Mouse (Mus musculus) kidney, adult 8-10 months (tissue): ENCODE measurements at regions not wholly inside any gene's neighbourhood (a gene's known extent, or its start where the extent isn't known, plus 50 kb on each side); places are given as distances from the start of the nearest gene placed in this dataset.

Experiments
- DNase-seq, 2 experiments: peaks; one replicate each; pipeline ENCODE4 v3.0.0; 2022

DNA sequence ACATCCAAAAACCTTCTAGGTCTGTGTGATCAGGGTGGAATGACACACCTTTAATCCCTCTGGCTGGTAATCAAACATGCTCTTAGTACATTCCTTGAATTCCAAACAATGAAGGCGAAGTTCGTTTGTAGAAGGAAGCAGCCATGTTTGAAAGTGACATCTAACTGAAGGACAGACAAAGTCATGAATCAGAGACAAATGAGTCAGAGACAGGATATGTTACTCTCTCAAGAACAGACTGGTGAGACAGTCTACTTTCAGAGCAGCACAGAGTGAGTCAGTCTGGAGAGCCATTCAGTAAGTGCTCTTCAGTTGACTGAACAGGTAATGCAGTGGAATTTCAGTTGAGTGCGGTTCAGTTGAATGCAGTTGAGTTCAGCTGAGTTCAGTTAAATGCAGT lies 150.4 kb downstream of the Cpe start:
- no peak for DNase-seq

DNA sequence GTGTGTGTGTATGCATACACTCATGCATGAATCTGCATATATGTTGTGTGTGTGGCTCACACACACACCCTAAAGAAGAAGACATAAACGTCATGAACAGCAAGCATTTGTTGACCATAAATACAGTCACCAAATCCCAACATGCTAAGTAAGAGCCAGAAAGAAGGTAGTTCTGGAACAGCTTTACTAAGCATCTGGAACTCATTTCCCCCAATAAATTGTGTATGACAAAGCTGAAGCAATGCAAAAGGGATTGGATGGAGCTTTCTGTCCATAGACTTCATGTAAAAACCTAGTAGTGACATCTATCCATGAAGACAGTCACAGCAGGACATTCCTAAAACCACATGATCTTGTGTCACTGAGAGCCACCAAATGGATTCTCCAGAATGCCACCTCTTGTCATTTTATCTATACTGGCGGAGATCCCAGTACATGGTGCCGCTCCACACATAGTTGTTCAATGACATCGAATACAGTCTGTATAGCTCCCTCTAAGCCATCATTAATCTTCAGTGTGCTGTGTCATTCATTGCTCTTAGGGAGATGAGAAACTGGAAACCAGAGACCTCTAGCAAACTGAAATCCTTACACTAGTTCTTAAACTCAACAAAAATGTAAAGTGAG lies 152.9 kb downstream of the Cpe start:
- DNase-seq = no peak

DNA sequence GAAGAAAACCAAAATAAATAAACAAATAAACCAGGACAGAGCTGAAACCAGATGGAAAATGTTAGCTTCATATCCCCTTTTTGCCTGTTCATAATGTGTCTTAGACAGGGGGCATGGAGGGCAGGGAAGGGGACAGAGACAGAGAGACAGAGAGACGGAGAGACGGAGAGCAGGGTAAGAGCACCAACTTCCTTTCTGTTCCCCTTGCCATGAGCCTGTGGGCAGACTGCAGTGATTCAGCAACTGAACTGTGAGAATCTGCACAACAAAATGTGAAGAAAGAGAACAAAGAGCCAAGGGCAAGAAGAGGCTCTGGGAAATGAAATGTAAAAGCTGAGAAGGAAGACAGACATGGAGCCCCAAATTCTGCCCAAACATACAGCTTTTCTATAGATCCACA lies 161.1 kb downstream of the Cpe start:
- no peak for DNase-seq

DNA sequence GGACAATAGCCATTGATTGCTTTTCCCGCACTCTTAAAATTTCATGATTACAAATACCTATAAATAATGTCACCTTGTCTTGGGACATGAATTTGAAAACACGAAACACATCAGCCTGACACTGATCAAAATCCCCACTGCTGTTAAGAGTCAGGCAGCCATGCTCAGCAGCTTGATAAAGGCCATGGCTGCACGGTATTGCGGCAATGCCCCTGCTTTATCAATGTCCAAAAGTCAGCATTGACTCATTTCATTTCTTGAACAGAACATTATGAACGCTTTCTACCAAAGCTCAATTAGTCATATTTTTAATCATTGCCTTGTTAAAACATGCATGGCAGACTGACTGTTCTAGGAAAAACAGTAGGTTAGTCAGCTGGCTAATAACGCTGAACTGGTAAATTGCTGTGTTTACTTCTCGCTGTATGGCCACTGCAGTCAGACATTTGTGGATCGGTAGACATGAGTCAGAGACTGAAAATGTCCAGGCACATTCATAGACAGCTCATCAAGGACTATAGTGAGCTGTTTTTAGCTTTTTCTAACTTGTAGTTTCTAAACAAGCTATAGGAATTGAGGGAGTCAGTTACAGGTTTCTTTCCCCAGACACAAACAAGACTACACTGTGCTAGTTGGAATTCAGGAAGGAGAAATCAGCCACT lies 170.3 kb downstream of the Cpe start:
- DNase-seq = no peak

DNA sequence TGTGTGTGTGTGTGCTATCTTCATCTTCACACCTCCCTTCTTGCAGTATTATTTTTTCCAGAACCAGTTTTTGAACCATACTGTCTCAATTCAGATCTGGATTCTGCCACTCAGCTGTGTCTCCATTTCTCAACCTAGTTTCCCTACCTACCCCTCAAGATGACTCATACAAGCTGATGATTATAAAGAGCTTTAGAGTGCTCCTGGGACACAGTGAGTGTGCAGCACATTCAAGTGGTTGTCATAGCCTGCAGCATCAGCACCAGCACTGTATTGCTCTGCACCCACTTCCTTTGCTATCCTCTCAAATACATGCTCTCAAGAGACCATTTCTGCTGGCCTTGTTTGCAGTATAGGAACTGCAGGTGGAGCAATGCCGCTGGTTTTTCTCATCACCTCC lies 173.2 kb downstream of the Cpe start:
- no peak for DNase-seq

DNA sequence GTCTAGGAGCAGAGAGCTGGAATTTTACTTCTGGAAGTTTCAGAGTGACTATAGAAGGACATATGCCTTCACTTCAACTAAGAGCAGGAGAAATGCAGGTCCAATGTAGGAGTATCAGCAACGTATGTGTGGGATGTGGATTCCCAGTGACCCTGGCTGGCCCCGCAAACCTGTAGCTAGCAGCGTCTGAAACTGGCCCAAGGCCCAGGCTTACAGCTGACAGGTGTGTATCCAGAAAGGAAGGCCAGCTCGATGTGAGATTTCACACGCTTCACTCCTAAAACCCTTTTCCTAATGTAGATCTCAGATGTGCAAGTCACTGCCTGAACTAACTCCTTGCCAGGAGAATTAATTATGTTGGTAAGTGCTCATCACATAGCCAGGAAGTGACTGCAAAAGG lies 176.9 kb downstream of the Cpe start:
- DNase-seq = no peak

DNA sequence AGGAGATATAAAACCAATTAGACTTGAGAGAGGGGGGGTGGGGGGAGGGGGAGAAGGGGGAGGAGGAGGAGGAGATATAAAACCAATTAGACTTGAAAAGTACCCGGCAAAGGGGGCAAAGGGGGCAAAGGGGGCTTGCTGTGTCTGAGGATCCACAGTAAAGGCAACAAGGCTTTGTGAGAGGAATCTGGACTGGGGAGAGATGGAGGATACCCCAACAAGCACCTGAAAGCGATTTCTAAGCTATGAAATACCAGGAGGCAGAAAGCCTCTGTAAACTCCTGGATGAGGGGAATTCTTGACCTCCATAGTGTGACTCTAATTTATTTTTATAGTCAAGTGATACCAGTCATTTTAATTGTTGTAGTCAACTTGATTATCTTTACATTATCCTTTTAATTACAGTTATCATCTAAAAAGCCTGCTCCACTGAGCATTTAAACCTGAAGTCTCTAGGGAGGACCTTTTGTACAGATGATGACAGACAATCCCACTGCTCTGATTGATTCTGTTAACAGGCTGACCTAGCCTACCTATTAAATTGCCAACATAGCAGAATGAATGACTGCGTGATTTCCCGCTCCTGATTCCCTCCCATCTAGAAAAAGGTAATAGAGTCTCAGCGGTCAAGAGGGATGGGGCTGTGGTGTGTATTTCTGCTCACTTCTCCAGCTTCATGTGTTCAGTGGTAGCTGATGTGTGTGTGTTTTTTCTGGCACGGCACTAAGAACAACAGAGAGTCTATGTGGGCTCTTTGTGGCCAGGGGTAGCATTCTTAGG lies 195.4 kb downstream of the Cpe start:
- DNase-seq = no peak

DNA sequence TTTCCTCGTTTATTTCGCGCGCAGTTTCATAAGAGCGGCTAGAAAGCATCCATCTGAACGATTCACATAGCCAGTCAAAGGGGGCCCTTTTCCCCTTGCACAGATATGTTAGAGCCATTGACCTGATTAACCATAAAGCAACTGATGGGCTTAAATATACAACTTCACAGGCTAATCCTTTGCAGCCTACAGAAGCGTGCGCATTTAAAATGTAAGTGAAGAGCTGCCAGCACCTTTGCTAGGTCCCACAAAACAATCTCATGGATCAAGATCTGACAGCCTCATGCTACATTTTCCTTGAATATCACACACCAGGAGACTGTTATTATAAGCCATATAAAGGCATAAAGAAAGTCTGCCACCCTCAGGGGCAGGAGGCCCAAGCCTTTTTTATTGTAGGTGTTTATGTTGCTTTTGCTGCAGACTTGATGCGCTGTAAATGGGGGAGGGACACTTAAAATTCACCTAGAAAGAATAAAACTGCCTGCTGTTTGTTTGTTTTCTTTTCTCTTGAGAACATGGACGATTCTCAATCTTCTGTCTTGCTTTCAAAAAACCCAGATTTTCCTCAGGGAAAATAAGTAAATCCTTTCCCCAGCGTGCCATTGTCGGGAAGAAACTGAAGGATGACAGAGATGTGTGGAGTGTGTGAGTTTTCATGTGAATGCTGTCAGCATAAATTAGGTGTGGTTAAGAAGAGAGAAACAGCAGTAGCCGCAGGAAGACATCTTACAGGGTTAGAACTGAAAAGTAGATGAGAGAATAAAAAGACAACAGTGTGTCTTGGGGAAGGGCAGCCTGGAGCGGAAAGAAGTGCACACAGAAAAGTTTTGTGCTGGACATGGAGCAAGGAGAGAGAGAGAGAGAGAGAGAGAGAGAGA lies 196.3 kb downstream of the Cpe start:
- DNase-seq = no peak

DNA sequence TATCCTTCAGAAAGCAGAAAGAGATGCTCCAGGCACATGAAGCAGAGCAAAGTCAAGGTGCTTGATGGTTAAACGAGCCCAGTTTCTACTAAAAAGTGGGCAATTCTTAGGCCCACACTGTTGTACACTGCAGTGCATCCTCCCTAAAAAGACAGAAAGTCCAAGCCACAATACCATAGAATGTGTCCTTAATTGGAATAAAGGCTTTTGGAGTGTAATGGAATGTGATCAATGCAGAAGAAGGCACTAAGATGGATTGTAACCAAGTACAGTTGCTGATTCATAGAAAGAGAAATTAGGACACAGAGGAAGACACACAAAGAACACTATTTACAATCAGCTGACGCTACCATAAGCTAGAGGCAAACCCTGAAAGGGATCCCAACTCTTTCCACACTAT lies 201.3 kb downstream of the Cpe start:
- no peak for DNase-seq

DNA sequence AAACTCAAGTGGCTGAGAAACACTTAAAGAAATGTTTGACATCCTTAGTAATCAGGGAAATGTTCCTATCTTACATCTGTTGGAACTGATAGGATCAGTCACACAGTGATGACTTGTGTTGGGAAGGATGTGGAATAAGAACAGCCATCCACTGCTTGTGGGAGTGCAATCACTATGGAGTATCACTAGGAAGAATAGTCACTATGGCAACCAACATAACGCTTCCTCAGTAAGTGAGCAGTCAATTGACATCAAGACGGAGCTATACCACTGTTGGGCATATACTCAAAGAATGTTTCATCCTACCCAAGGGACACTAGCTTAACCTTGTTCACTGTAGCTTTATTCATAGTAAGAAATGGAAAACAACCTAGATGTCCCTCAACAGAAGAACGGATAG lies 204.8 kb downstream of the Cpe start:
- DNase-seq = no peak

DNA sequence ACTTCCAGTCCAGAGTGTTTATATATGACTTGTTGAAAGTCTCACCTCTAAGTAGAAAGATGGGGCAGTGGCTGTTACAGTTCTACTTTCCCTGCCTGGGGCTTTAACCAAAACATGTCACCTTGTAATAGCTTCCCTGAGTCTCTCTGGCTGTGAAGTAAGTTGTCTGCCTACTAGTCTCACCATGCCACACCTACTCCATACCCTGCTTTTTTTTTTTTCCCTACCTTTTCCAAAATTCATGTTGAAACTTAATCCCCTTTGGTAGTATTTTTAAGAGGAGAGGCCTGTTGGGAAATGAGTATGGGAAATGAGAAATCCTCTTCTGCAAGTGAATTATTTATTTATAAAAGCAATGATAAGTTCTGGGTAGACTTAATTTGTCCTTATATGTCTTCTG lies 219.6 kb downstream of the Cpe start:
- no peak for DNase-seq

DNA sequence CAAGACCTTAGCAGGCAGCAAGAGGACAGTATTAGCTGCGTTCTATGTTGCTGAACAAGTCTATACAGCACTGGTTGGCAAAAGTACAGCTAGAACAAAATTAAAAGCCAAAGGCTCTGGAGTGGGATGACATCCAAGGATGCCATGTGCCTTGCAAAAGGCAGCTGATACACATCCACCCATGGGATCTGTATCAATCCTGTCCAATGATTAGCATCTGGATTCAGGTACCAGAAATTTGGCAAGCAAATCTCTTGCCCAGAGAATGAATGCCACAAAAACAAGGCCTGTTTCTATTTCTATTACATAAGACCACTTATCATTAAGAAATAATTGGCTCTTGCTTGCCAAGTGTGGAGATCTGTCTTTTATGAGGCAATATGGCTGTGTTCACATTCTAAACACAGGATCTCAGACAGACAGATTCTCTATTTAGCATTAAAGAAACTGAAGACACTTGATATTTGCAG lies 220.0 kb downstream of the Cpe start:
- no peak for DNase-seq

DNA sequence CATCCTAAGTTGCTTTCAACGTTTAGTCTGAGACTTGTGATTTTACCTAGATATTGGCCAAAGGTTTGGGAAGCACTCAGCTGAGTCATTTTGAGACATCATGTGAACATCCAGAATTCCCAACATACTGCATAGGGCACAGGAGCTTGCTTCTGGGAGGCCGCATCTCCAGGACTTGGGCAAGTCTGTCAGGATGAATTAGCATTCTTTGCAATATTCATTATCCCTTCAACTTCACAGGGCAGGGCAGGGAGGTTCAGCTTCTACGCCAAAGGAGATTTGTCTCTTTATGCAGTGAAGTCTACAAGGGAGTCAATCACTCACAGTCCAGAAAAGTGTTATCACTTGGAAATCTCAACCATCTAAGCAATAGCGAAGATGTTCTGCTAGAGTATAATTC lies 231.7 kb downstream of the Cpe start:
- DNase-seq = no peak

DNA sequence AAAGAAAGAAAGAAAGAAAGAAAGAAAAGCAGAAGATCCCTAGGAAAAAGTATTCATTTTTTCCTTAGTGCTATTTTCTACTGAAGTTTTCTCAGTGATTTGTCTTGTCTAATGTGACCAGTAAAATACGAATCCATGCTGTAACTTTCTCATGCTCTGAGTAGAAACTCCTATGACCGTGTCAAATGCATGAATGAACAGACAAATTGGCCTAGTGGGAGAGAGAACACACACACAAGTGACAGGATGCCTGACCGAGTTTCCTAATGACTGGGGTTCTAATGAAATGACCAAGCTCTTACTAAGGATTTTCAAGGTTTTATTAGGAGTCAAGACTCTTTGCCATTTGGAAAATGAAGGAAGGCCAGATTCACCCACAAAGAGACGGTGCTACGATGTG lies 235.9 kb downstream of the Cpe start:
- no peak for DNase-seq

DNA sequence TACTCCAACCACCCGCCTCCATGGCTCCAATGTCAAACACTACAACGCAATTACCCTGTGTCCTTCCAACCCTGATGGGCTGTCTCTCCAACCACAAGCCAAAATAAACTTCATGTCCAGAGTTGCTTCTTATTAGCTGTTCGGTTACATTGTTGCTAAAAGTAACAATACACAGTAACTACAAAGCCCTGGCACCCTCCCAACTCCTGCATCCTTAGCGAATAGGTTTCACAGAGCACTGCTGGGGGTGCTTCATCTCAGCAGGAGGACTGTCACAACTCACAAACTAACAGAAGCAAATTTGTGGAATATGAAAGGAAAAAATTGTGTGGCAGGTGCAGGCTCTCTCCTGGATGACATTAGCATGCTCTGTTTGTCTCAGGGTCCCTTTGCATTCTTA lies 238.1 kb downstream of the Cpe start:
- DNase-seq = no peak

DNA sequence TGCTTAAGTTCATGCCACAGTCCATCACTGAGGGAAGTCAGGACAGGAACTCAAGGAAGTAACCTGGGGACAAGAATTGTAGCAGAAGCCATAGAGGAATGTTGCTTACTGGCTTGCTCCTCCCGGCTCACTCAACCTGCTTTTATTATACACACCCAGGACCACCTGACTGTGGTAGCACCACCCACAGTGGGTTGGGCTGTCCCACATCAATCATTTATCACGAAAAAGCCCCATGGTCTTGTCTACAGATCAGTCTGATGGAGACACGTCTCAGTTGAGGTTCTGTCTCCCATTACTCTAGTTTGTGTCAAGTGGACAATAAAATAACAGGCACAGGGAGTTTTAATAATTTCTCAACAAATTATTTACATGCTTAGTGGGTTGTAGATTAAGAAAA lies 239.3 kb upstream of the Tll1 start:
- DNase-seq = no peak

DNA sequence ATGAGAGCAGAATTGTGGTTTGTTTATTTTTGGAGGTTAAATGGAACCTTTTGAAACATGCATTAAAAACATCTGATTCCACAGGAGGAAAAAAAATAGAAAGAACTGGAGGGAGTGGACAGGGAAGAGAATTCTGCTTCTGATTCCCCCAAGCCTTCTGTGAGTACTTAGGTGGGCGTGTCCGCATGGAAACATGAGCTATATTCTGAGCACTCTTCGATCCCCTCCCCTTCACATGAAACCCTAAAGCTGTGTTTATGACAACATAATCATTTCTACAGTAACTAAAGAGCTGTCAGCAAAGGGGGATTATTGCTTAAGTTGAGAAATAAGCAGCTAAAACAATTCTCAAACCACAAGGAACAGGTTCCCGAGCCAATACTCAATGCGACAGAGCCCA lies 238.4 kb upstream of the Tll1 start:
- DNase-seq = no peak

DNA sequence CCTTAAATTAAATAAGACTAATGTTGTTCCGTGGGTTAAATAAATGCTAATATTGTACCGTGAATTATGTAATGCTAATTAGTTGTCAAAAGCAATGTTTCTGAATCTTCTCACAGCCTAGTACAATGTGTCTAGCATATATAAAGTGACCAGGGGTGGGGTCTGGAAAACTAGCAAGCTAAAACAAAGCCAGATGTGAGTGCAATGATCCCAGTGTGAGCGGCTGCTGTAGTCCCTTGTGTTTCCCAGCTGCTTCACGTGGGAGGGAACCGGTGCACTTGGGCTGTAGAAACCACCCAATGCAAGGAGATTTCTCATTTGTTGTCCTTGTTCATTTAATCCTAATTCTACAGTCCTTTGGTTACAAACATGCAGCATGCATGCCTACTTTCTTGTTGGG lies 232.4 kb upstream of the Tll1 start:
- no peak for DNase-seq

DNA sequence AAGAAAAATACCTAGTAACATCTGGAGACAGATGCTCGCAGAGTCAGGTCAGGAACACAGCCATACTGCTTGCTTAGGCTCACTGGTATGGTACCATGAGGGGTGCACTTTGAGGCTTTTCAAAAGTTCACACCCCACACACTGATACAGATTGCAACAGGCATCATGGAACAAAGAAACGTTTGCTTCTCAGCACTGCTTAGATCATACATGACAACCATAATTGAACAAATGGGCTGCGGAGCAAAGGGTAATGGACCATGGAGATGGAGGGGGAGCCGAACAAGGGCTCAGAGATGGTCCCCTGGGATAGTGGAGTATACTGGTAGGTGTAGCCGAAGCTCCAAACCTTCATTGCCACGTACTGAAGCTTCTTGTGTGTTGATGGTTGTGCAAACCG lies 228.6 kb upstream of the Tll1 start:
- DNase-seq = no peak

DNA sequence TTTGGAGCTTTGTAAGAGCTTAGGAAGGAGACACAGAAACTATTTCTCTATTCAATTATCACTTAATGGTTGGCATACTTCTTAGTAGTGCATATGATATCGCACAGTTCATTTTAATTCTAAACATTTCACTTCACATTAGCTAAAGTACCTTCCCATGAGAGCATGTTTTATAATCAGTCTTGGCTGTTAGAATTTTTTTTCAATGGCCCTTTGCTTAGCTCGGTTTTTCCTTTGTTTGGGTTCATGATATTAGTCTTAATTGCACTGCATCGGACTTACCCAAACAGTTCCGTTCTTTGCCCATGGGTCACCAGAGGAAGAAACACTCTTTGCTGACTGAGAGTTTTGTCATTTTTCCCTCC lies 216.8 kb upstream of the Tll1 start:
- DNase-seq = no peak

DNA sequence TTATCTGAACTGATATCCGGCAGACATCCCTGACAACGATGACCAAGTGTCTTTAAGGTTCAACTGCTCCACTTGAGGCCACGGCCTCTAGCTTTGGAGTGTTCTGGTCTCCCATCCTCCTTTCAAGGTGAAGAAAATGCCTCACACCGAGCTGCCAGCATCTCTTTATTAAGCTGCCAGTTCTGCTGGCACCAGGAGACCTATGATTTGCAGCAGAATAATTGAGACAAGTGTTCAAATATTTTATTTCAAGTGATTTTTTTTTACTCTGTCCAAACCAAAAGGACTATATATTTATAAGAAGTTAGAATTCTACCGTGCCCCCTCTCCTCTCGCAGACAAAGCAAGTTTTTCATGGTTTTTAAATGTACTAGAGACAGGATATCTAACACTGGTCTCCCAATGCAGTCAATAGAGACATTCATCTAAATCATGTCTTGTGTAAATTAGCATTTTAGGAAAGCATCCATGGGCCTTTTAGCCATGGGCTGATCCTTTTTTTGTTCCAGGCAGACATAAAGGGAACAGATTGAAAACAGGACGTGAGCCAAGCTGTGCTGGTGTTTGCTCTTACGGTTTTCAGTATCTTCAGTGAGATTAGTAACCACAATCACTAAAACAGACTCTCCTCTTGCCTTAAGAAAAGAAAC lies 216.3 kb upstream of the Tll1 start:
- no peak for DNase-seq

DNA sequence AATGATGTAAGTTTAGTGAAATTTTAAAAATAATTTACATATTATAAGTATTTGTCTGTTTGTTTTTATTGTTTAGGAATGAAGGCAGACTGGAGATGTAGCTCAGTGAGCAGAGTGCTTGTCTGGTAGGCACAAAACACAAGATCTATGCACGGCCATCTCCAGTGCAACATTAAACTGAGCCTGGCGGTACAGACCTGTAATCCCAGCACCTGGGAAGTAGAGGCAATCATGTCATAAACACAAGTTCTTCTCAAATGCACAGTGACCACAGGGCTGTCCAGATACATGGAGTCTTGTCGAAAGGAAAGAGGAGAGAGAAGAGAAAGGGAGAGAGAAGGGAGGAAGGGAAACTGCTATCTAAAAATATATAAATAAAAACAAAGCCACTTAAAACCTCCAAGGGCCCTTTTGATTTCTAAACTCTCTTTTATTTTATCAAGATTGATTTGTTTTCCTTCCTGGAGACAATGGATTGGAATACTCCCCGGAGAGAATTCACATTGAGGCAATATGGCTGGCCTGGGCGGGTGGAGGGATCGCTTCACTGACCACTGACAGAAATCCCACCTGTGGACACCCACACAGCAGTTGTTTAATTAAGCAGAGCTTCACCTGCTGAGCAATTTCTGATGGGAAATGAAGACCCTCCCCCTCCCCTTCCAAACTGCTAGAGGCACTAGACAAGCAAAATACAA lies 215.6 kb upstream of the Tll1 start:
- DNase-seq = no peak
